Mouse (Mus musculus): ENCODE results near the gene B230219D22Rik. TPM values are rescaled to one million over a fixed set of nuclear protein-coding genes. Genes with fewer than 3 reads are reported as not detected.

The B230219D22Rik gene
- total and polyA plus RNA-seq, 2 experiments from 2014 or later, result 36.0 to 95.1 TPM

DNA sequence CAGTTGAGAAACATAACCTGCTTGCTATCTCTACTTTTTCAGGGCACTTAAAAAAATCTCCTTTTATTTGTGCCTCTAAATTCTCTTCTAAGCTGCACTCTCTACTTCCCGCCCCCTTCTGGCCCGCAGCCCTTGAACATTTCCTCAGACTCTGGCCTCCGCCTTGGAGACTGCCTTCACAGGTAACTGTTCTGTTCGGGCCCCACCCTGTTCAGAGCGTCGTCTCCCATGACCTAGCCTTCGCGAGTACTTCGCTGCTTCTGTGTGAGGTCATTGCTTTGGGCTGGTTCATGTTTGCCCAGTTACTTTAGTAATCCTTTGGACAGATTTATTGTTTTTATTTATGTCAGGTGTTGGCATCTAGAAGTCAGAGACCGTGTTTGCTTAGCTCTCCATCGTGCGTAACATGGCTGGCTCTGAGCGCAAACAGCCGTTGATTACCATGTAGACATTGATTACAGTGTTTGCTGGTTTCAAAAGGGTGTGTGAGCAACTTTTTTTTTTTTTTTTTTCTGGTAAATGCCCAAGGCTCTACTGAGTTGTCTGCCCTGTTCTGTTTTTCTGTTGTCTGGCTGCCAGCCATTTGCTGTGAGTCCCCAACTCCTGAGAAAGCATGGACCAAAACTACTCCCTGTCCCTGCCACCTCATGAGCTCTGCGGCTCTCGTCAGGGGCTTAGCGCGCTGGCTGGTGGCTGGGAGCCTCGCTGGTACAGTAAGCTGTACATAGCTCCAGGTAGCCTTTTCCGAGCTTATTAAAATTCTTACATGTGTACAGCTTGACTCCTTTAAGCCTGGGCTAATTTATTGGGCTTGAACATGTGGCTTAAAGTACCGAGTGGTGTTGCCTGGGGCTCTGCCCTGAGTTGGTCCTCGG lies 40.9 kb downstream of the B230219D22Rik start:
- Histone ChIP-seq H3K27ac (ENCODE audit: low read depth) (no peak overlapping the region), H3K4me1 (ENCODE audit: control insufficient read depth, insufficient read depth) (no peaks in the 10 kb centered on the region), H3K4me3 (ENCODE audit: low read depth, low read length) (no peak overlapping the region), H3K9me3 (replicated peaks; ENCODE audit: control insufficient read depth, low read length) (no peaks in the 10 kb centered on the region), H3K27me3 (ENCODE audit: control insufficient read depth, insufficient read depth, low read length) (no peaks in the 10 kb centered on the region), H3K36me3 (replicated peaks; ENCODE audit: control insufficient read depth, insufficient read depth, low read length) (no peaks in the 10 kb centered on the region), H3K9ac (replicated peaks; ENCODE audit: low read depth, low read length) (no peak overlapping the region), H3K4me2 (ENCODE audit: low read depth, low read length) (no peak overlapping the region)
- DNase-seq (ENCODE audit: low spot score), result no peak
- TF ChIP-seq EP300 (IDR thresholded peaks at IDR 0.05; ENCODE audit: low read depth) (no peak), CTCF (IDR thresholded peaks at IDR 0.05; ENCODE audit: low read depth) (no peak)
- WGBS, result 88% methylated on average over 22 of the region's 22 CpGs
- no peak for ATAC-seq (ENCODE audit: insufficient read depth, low read depth)

DNA sequence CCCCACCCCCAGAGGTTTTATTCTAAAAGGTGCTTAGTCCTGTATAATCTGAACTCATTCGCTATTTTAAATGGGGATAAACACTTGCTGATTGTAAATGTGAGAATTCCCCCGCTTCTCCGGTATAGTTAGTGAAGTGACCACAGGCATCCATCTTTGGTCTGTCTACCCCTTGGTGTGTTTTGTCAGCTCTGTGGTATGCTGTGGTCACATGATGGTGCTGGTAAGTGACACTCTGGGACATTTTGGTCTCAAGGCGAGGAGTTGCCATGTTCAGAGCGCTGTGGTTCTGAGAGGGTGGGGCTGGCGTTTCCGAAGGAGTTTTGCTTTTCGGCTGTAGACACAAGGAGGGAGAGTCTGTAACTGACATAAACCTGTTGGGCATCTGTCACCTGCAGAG lies 45.0 kb downstream of the B230219D22Rik start:
- Histone ChIP-seq H3K4me3 (ENCODE audit: low read depth, low read length) (no peak overlapping the region), H3K36me3 (replicated peaks; ENCODE audit: control insufficient read depth, insufficient read depth, low read length) (no peaks in the 10 kb centered on the region), H3K27ac (ENCODE audit: low read depth) (no peak overlapping the region), H3K4me2 (ENCODE audit: low read depth, low read length) (no peak overlapping the region), H3K27me3 (ENCODE audit: control insufficient read depth, insufficient read depth, low read length) (no peaks in the 10 kb centered on the region), H3K4me1 (ENCODE audit: control insufficient read depth, insufficient read depth) (no peaks in the 10 kb centered on the region), H3K9me3 (replicated peaks; ENCODE audit: control insufficient read depth, low read length) (no peaks in the 10 kb centered on the region), H3K9ac (replicated peaks; ENCODE audit: low read depth, low read length) (no peak overlapping the region)
- DNase-seq (ENCODE audit: low spot score), result no peak
- TF ChIP-seq EP300 (IDR thresholded peaks at IDR 0.05; ENCODE audit: low read depth) (no peak), CTCF (IDR thresholded peaks at IDR 0.05; ENCODE audit: low read depth) (no peak)
- ATAC-seq (ENCODE audit: insufficient read depth, low read depth), result no peak
- 78% methylated on average over 8 of the region's 8 CpGs for WGBS

DNA sequence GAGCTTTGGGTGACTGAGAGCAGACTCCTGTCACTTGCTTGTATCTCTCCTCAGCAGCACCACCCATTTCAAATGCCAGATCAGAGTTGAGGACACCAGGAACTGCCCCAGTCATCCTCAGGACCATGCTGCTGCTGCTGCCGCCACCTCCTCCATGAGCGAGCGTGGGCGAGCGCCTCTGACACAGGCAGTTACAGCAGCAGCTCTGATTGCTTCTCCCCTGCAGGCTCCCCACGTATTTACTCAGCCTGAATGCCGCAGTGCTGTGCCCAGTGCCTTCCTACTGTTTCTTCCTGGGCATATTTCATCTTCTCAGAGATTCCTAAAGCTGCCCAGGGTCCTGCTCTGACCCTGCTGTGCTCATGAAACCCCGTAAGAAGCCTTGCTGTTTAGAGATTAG lies 49.4 kb downstream of the B230219D22Rik start:
- DNase-seq (ENCODE audit: low spot score), result no peak
- TF ChIP-seq EP300 (IDR thresholded peaks at IDR 0.05; ENCODE audit: low read depth) (no peak), CTCF (IDR thresholded peaks at IDR 0.05; ENCODE audit: low read depth) (no peak)
- Histone ChIP-seq H3K4me3 (ENCODE audit: low read depth, low read length) (no peak overlapping the region), H3K9me3 (replicated peaks; ENCODE audit: control insufficient read depth, low read length) (no peaks in the 10 kb centered on the region), H3K27ac (ENCODE audit: low read depth) (no peak overlapping the region), H3K4me1 (ENCODE audit: control insufficient read depth, insufficient read depth) (no peaks in the 10 kb centered on the region), H3K36me3 (replicated peaks; ENCODE audit: control insufficient read depth, insufficient read depth, low read length) (no peaks in the 10 kb centered on the region), H3K4me2 (ENCODE audit: low read depth, low read length) (no peak overlapping the region), H3K27me3 (ENCODE audit: control insufficient read depth, insufficient read depth, low read length) (no peaks in the 10 kb centered on the region), H3K9ac (replicated peaks; ENCODE audit: low read depth, low read length) (no peak overlapping the region)
- no peak for ATAC-seq (ENCODE audit: insufficient read depth, low read depth)
- WGBS, result 63% methylated on average over 8 of the region's 8 CpGs

Other genes starting within 250 kb of the B230219D22Rik start
- 27.2 and 44.4 TPM in 2 replicates for gene Grk6, start 248.1 kb upstream of the B230219D22Rik start, total RNA-seq (2014; rRNA removed; ENCODE audit: low replicate concordance)
- 10.7 TPM in 2 replicates for gene Grk6, start 248.1 kb upstream of the B230219D22Rik start, polyA plus RNA-seq (2015; fragmentation: Nextera tagmentation; extraction: Ambion mirVana)
- gene Prr7, start 228.9 kb upstream of the B230219D22Rik start, total RNA-seq (2014; rRNA removed; ENCODE audit: low replicate concordance), result 3.6 and 8.2 TPM in 2 replicates
- gene Prr7, start 228.9 kb upstream of the B230219D22Rik start, polyA plus RNA-seq (2015; fragmentation: Nextera tagmentation; extraction: Ambion mirVana), result 0.08 TPM in 1 of 2 replicates, not detected in the other
- gene Dbn1, start 205.0 kb upstream of the B230219D22Rik start, total RNA-seq (2014; rRNA removed; ENCODE audit: low replicate concordance), result 38.5 and 46.0 TPM in 2 replicates
- gene Dbn1, start 205.0 kb upstream of the B230219D22Rik start, polyA plus RNA-seq (2015; fragmentation: Nextera tagmentation; extraction: Ambion mirVana), result 30.2 and 30.9 TPM in 2 replicates
- gene Pdlim7, start 179.4 kb upstream of the B230219D22Rik start, total RNA-seq (2014; rRNA removed; ENCODE audit: low replicate concordance), result 134 and 186 TPM in 2 replicates
- gene Pdlim7, start 179.4 kb upstream of the B230219D22Rik start, polyA plus RNA-seq (2015; fragmentation: Nextera tagmentation; extraction: Ambion mirVana), result 190 and 210 TPM in 2 replicates
- 2.7 and 2.8 TPM in 2 replicates for gene Dok3, start 163.8 kb upstream of the B230219D22Rik start, total RNA-seq (2014; rRNA removed; ENCODE audit: low replicate concordance)
- 0.95 and 1.4 TPM in 2 replicates for gene Dok3, start 163.8 kb upstream of the B230219D22Rik start, polyA plus RNA-seq (2015; fragmentation: Nextera tagmentation; extraction: Ambion mirVana)
- 25.3 and 30.4 TPM in 2 replicates for gene Ddx41, start 156.5 kb upstream of the B230219D22Rik start, total RNA-seq (2014; rRNA removed; ENCODE audit: low replicate concordance)
- 16.3 and 17.3 TPM in 2 replicates for gene Ddx41, start 156.5 kb upstream of the B230219D22Rik start, polyA plus RNA-seq (2015; fragmentation: Nextera tagmentation; extraction: Ambion mirVana)
- 17.7 and 19.6 TPM in 2 replicates for gene Fam193b, start 122.0 kb upstream of the B230219D22Rik start, total RNA-seq (2014; rRNA removed; ENCODE audit: low replicate concordance)
- 9.5 and 10.3 TPM in 2 replicates for gene Fam193b, start 122.0 kb upstream of the B230219D22Rik start, polyA plus RNA-seq (2015; fragmentation: Nextera tagmentation; extraction: Ambion mirVana)
- gene Tmed9, start 119.4 kb upstream of the B230219D22Rik start, total RNA-seq (2014; rRNA removed; ENCODE audit: low replicate concordance), result 22.0 and 50.3 TPM in 2 replicates
- gene Tmed9, start 119.4 kb upstream of the B230219D22Rik start, polyA plus RNA-seq (2015; fragmentation: Nextera tagmentation; extraction: Ambion mirVana), result 78.6 and 82.0 TPM in 2 replicates
- gene B4galt7, start 93.2 kb upstream of the B230219D22Rik start, total RNA-seq (2014; rRNA removed; ENCODE audit: low replicate concordance), result 24.5 and 37.6 TPM in 2 replicates
- 15.7 and 17.3 TPM in 2 replicates for gene B4galt7, start 93.2 kb upstream of the B230219D22Rik start, polyA plus RNA-seq (2015; fragmentation: Nextera tagmentation; extraction: Ambion mirVana)
- 17.9 and 18.5 TPM in 2 replicates for gene Caml, start 70.1 kb upstream of the B230219D22Rik start, total RNA-seq (2014; rRNA removed; ENCODE audit: low replicate concordance)
- 30.9 and 31.0 TPM in 2 replicates for gene Caml, start 70.1 kb upstream of the B230219D22Rik start, polyA plus RNA-seq (2015; fragmentation: Nextera tagmentation; extraction: Ambion mirVana)
- 8.9 and 10.6 TPM in 2 replicates for gene Ddx46, start 58.1 kb upstream of the B230219D22Rik start, total RNA-seq (2014; rRNA removed; ENCODE audit: low replicate concordance)
- 13.1 and 14.3 TPM in 2 replicates for gene Ddx46, start 58.1 kb upstream of the B230219D22Rik start, polyA plus RNA-seq (2015; fragmentation: Nextera tagmentation; extraction: Ambion mirVana)
- gene Txndc15, start 21.5 kb downstream of the B230219D22Rik start, total RNA-seq (2014; rRNA removed; ENCODE audit: low replicate concordance), result 49.1 and 69.1 TPM in 2 replicates
- gene Txndc15, start 21.5 kb downstream of the B230219D22Rik start, polyA plus RNA-seq (2015; fragmentation: Nextera tagmentation; extraction: Ambion mirVana), result 65.0 and 65.8 TPM in 2 replicates
- gene Pcbd2, start 34.2 kb downstream of the B230219D22Rik start, total RNA-seq (2014; rRNA removed; ENCODE audit: low replicate concordance), result 12.1 and 25.1 TPM in 2 replicates
- 54.7 and 63.5 TPM in 2 replicates for gene Pcbd2, start 34.2 kb downstream of the B230219D22Rik start, polyA plus RNA-seq (2015; fragmentation: Nextera tagmentation; extraction: Ambion mirVana)
- not detected in 2 replicates for gene Catsper3, start 91.4 kb downstream of the B230219D22Rik start, total RNA-seq (2014; rRNA removed; ENCODE audit: low replicate concordance)
- gene Catsper3, start 91.4 kb downstream of the B230219D22Rik start, polyA plus RNA-seq (2015; fragmentation: Nextera tagmentation; extraction: Ambion mirVana), result 0.08 and 0.11 TPM in 2 replicates
- 1.0 TPM in 1 of 2 replicates, not detected in the other for gene Pitx1, start 143.1 kb downstream of the B230219D22Rik start, total RNA-seq (2014; rRNA removed; ENCODE audit: low replicate concordance)
- gene Pitx1, start 143.1 kb downstream of the B230219D22Rik start, polyA plus RNA-seq (2015; fragmentation: Nextera tagmentation; extraction: Ambion mirVana), result not detected in 2 replicates

Data from heart, postnatal 0 days (tissue).